Mouse (Mus musculus) retina, adult 2 months (tissue): ENCODE measurements around the gene Cry1.

ENCODE experiments used
- DNase-seq: peaks from one replicate; pipeline ENCODE4 v3.0.0-alpha.2; 2012; ENCODE audit warnings: low read depth, low spot score

The Cry1 gene

DNA sequence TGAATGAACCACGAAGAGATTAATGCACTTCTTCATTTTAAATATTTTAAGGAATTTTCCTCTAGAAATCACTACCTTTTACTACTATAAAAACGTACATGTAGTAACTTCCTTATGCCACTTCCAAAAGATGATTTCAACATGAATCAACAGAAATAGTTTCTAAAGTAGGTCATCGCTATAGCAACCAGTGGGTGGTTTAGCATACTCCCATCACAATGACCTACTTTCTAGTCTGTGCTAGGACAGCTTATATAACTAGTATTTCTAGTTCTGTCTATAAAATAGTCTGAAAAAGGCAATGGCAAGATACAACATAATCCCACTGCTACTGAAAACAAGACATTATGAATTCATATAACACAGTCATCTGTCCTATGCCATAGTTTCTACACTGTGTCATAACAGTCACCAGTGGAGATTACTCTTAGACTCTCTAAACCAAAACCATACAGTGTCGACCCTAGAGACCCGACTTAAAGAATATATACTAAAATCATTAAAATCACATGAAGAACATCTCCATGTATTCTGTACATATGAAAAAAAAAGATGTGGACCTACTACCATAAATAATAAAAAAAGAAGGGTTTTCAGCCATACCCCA is 23.0 kb downstream of the Cry1 start:
- DNase-seq, result peak; percentile 76

DNA sequence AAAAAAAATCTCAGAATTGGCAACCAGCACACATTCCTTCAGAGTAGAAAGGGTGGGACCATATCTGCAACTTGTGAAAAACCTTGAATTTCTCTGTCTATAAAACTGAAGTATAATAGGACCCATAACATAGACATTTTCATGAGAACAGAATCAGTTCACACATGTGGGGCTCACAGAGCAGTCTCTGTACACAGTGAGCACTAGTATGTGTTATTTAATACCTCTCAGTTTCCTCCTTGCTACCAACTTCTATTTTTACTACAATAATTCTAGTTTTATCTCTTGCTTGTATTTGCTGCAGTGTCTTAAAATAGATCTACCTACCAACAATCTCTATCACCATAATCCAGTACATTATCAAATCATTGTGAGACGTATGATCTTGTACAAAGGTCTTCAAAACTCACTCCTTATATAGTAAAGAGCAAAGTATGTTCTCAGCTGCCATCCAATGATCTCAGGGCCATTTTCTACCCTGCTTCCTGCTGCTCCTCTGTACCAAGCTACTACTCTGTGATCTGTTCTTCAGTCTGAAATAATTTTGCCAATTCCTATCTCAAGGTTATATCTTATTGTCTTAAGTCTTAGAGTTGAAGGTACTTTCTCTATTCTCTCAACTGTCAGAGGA is 24.8 kb downstream of the Cry1 start:
- DNase-seq, result no peak

GRCm38 (mm10) chr10:85157451-85157850 is 27.4 kb downstream of the Cry1 start:
- no peak for DNase-seq

- no peak for DNase-seq
These were observed 30.7 kb downstream of the Cry1 start for GRCm38 (mm10) chr10:85154195-85154594.

DNA sequence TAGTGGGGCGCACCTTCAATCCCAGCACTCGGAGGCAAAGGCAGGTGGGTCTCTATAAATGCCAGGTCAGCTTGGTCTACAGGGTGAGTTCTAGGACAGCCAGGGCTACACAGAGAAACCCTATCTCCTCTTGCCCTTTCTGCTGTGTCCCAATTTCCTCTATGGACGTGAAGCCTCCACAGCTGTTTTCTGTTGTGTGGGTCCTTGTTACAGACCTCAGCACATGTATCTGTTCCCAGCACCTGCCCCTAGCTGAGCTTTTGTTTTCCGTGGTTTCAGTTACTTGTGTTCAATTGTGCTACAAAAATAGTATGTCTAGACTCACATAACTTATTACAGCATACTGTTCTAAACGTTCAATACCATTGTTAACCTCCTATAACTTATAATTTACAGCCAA is 35.6 kb downstream of the Cry1 start:
- DNase-seq, result no peak

GRCm38 (mm10) chr10:85146282-85146681 is 38.6 kb downstream of the Cry1 start:
- no peak for DNase-seq

DNA sequence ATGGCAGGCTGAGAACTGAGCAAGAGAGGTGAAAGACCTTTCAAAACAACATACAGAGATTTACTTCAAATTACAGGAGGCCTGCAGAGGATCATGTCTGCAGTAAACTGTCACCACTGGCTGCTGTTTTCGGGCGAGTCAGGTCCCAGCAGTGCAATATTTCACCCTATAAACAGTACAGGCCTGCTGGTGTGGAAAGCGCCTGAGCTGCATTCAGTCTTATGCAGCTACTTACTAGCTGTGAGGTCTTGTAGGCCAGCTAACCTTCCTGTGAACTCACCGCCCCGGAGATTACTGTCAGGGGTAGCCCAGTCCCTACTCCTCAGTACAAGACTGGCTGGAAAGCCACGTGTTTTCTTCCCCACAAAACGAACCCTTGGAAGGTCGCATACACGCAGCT is 43.4 kb downstream of the Cry1 start:
- DNase-seq, result no peak

DNA sequence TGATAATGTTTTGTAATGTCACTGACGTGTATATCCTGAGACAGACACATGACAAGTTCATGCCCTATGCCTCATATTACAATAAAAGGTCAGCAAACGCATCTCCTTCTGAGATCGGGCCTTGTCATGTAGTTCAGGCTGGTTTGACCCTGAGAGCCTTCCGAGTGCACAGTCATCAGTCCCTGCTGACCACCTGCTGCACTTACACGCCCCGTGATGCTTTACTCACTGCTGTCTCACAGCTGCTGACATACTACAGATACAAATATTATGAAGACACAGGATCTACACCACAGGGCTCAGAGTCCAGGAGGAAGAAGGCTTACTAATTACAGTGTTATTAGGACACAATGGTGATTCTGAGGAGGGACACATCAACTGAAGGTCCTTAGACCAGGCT is 48.3 kb downstream of the Cry1 start:
- DNase-seq, result no peak

GRCm38 (mm10) chr10:85128453-85128852 is 56.4 kb downstream of the Cry1 start:
- no peak for DNase-seq

DNA sequence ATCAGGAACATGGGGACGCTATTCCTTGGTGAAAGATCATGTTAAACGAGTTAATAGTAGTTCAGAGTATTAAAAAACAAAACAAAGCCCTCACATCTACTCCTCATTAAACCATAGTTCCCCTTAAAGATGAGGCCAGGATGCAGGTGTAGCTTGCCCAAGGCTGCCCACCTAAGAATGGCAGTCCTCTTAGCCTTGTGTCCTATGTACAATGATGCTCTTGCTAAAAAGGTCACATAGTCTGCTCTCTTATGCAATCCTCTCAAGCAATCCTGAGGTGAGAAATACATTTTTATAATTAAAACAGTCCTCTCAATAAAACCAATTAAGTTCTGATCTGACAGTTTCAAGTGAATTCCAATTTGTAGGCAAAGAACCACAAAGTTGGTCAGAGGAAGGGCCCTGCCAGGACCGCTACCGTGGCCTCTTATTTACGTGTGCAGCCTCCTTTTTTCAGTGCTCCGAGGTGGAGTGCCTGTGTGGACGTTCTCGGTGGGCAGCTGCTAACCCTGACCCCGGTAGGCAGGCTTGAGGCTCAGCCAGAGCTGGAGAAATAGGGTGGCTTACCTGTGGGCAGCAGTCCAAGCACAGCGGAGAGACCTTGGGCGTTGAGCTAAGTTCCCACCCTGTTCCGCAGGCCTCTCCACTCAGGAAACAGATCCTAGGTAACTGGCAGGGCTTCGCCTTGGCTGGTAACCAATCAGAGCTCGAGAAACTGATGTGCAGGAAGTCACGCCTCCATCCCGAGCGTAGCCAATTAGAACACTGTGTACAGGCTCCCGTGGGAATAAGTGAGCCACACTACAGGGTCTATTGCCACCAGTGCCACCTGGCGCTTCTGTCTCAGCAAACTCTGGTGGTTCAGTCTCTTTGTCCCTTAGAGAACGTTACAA is 57.2 kb downstream of the Cry1 start, which contains the start of gene Mterf2:
TSS of gene Mterf2 (minus strand) at position 633 of the 893 bp plus-strand sequence.
- peak; percentile 89 for DNase-seq

- DNase-seq, result no peak
These were observed 59.7 kb downstream of the Cry1 start for GRCm38 (mm10) chr10:85125184-85125583.

DNA sequence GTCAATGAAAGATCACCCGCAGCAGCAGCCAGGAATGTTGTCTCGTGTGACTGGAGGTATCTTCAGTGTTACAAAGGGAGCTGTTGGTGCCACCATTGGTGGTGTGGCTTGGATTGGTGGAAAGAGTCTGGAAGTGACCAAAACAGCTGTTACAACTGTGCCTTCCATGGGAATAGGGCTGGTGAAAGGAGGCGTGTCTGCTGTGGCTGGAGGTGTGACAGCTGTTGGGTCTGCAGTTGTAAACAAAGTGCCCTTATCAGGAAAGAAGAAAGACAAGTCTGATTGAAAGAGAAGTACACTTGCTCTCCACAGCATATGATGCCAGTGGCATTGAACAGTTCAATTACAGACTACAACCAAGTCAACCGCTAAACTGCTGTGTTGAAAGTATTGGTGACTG is 70.5 kb downstream of the Cry1 start:
- no peak for DNase-seq

- no peak for DNase-seq
These were observed 81.6 kb downstream of the Cry1 start for GRCm38 (mm10) chr10:85103085-85103885.

GRCm38 (mm10) chr10:85102247-85103084 is 82.4 kb downstream of the Cry1 start, which contains the start of the genes Fhl4 and Tmem263:
Gene Fhl4 (minus strand): TSS chr10:85102495.
Gene Tmem263 (plus strand): TSS chr10:85102627.
- peak; percentile 68 for DNase-seq

- DNase-seq, result no peak
These were observed 83.0 kb downstream of the Cry1 start for GRCm38 (mm10) chr10:85101841-85102240.
